Mouse (Mus musculus): Measurements from ENCODE around the gene Hoxb1.

DNA sequence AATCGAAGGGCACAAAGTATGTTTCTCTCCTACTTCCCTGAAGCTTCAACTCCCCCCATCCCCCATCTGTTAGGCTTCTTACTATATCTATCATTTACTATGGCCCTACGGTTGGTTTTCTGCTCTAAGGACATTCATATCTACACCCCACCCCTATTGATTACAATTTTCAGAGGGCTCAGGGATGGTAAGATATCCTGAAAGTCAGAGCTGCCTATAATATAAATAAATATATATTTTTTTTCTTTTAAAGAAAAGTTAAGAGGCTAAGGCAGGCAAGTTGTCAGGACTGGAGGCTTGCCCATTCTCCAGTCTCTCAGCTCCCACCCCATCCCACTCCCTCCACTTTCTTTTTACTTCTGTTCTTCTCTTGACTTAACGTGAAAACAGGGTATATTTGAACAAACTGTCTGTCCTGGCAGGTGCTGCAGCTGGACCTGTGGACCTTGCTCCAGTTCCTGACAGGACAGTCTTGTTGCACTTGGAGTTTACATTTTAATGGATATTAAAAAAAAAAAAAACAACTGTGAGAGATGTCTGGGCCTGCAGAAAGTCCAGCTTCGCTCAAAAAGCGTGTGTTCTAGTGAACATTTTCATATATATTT lies 18.5 kb upstream of the Hoxb1 start:
- TF ChIP-seq POLR2A (IDR thresholded peaks at IDR 0.05; ENCODE audit: insufficient read depth, low read depth, low read length) = no peak
- TF ChIP-seq CTCF (IDR thresholded peaks at IDR 0.05) = no peak
- no peak for TF ChIP-seq EP300 (IDR thresholded peaks at IDR 0.05; ENCODE audit: insufficient read depth, low read depth, low read length)
